Mouse (Mus musculus): ENCODE data around the gene Rrn3. TPM values are rescaled to one million over a fixed set of nuclear protein-coding genes. Genes with fewer than 3 reads are reported as not detected.

Rrn3 gene
- polyA plus RNA-seq, 1 experiment: 6.3 TPM

- Histone ChIP-seq H3K4me1 (ENCODE audit: control insufficient read depth, insufficient read depth, low read length) (no peaks in the 10 kb centered on the region), H3K4me3 (ENCODE audit: control insufficient read depth, low read depth, low read length) (no peak overlapping the region), H3K27me3 (ENCODE audit: control insufficient read depth, insufficient read depth, low read length) (no peaks in the 10 kb centered on the region), H3K36me3 (ENCODE audit: control insufficient read depth, insufficient read depth, low read length) (peaks cover 4% of the 10 kb centered on the region), H3K27ac (ENCODE audit: control insufficient read depth, insufficient read depth, low read depth, low read length) (no peak overlapping the region)
- TF ChIP-seq CTCF (IDR thresholded peaks at IDR 0.05; ENCODE audit: control insufficient read depth, insufficient read depth, insufficient replicate concordance, low read depth, low read length) (no peak), POLR2A (IDR thresholded peaks at IDR 0.05; ENCODE audit: control insufficient read depth, low read depth, low read length) (no peak)
These were observed 32.7 kb downstream of the Rrn3 start for GRCm38 (mm10) chr16:13813200-13813599.

DNA sequence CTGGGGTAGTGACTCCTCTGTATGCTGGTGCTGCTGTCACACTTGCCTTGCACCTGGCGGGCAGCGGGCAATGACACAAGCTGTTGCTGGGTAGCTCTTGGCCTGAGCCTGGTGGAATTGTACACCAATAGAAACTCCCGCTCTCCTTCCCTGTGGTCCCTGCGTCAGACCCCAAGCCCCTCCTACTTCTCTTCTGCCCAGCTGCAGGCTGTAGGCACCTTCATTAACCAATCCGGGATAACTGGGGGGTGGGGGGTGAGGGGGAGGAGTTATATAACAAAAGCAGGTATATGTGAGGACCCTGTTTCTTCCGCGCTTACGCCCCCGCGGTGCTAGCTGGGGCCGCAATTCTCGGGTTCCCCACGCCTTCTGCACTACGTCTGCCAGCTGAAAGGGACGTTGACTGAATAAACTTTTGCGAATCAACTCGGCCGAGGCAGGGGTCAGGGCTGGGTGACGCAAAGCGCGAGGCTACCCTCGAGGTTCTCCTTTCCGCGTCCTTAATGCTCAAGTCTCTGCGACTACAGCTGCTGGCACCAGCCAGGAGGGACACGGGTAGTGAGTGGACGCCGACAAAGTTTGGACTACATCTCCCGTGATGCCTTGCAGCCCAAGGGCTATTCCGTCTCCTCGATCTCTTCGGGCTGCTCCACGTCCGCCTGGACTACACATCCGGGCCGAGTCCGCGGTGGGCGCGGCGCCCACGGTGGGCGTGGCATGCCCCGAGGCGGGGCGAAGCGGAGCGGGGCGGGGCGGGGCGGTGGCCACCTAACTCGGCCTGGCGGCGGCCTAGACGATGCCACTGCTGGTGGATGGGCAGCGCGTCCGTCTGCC is 38.3 kb downstream of the Rrn3 start, which contains the start of gene Ntan1:
Gene Ntan1, plus strand, starts transcription at position 286 of the 834 bp plus-strand sequence.
- Histone ChIP-seq H3K36me3 (ENCODE audit: control insufficient read depth, insufficient read depth, low read length) (peaks cover 1% of the 10 kb centered on the region; the same call in 1 of the 2 replicates), H3K27ac (ENCODE audit: control insufficient read depth, insufficient read depth, low read depth, low read length) (peak within 1 kb of the TSS; percentile 83), H3K4me1 (ENCODE audit: control insufficient read depth, insufficient read depth, low read length) (peaks cover 7% of the 10 kb centered on the region), H3K27me3 (ENCODE audit: control insufficient read depth, insufficient read depth, low read length) (no peaks in the 10 kb centered on the region), H3K4me3 (ENCODE audit: control insufficient read depth, low read depth, low read length) (peak within 1 kb of the TSS; percentile 87)
- peak; percentile 42; the same call in 1 of the 2 replicates for TF ChIP-seq POLR2A (IDR thresholded peaks at IDR 0.05; ENCODE audit: control insufficient read depth, low read depth, low read length)
- no peak for TF ChIP-seq CTCF (IDR thresholded peaks at IDR 0.05; ENCODE audit: control insufficient read depth, insufficient read depth, insufficient replicate concordance, low read depth, low read length)

GRCm38 (mm10) chr16:13819394-13819743 is 38.9 kb downstream of the Rrn3 start:
- TF ChIP-seq POLR2A (IDR thresholded peaks at IDR 0.05; ENCODE audit: control insufficient read depth, low read depth, low read length) (no peak), CTCF (IDR thresholded peaks at IDR 0.05; ENCODE audit: control insufficient read depth, insufficient read depth, insufficient replicate concordance, low read depth, low read length) (no peak)
- Histone ChIP-seq H3K4me1 (ENCODE audit: control insufficient read depth, insufficient read depth, low read length) (peaks cover 7% of the 10 kb centered on the region), H3K4me3 (ENCODE audit: control insufficient read depth, low read depth, low read length) (peak overlapping the region; percentile 87), H3K36me3 (ENCODE audit: control insufficient read depth, insufficient read depth, low read length) (peaks cover under 1% of the 10 kb centered on the region; the same call in 1 of the 2 replicates), H3K27ac (ENCODE audit: control insufficient read depth, insufficient read depth, low read depth, low read length) (peak overlapping the region; percentile 55; the same call in 1 of the 2 replicates), H3K27me3 (ENCODE audit: control insufficient read depth, insufficient read depth, low read length) (no peaks in the 10 kb centered on the region)

GRCm38 (mm10) chr16:13819806-13820500 is 39.4 kb downstream of the Rrn3 start:
- H3K36me3 ChIP-seq (ENCODE audit: control insufficient read depth, insufficient read depth, low read length): no peaks in the 10 kb centered on the region
- H3K27ac ChIP-seq (ENCODE audit: control insufficient read depth, insufficient read depth, low read depth, low read length): no peak overlapping the region; the same call in 1 of the 2 replicates
- no peak for TF ChIP-seq CTCF (IDR thresholded peaks at IDR 0.05; ENCODE audit: control insufficient read depth, insufficient read depth, insufficient replicate concordance, low read depth, low read length)
- no peak for TF ChIP-seq POLR2A (IDR thresholded peaks at IDR 0.05; ENCODE audit: control insufficient read depth, low read depth, low read length)
- no peaks in the 10 kb centered on the region for H3K27me3 ChIP-seq (ENCODE audit: control insufficient read depth, insufficient read depth, low read length)
- peaks cover 7% of the 10 kb centered on the region for H3K4me1 ChIP-seq (ENCODE audit: control insufficient read depth, insufficient read depth, low read length)
- peak overlapping the region; percentile 87 for H3K4me3 ChIP-seq (ENCODE audit: control insufficient read depth, low read depth, low read length)

DNA sequence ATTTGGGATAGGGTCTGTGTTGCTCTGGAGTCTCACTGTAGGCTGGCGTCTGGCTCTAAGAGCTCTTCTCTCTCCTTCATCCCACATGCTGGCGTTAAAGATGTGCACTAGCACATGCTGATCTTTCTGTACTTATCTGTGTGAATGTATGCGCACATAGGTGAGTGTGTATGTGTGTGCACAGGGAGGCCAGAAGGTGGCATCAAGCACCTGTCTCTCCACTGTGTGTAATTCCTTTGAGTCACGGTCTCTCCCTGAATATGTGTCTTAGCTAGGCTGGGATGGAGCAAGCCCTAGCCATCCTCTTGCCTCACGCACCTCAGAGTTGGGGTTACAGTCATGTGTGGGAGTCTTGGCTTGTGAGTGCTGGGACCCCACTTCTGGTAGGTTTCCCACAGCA is 40.3 kb downstream of the Rrn3 start:
- H3K27ac ChIP-seq (ENCODE audit: control insufficient read depth, insufficient read depth, low read depth, low read length): no peak overlapping the region
- no peaks in the 10 kb centered on the region for H3K27me3 ChIP-seq (ENCODE audit: control insufficient read depth, insufficient read depth, low read length)
- H3K4me3 ChIP-seq (ENCODE audit: control insufficient read depth, low read depth, low read length): no peak overlapping the region
- H3K36me3 ChIP-seq (ENCODE audit: control insufficient read depth, insufficient read depth, low read length): no peaks in the 10 kb centered on the region
- TF ChIP-seq CTCF (IDR thresholded peaks at IDR 0.05; ENCODE audit: control insufficient read depth, insufficient read depth, insufficient replicate concordance, low read depth, low read length) (no peak), POLR2A (IDR thresholded peaks at IDR 0.05; ENCODE audit: control insufficient read depth, low read depth, low read length) (no peak)
- peaks cover 7% of the 10 kb centered on the region for H3K4me1 ChIP-seq (ENCODE audit: control insufficient read depth, insufficient read depth, low read length)

DNA sequence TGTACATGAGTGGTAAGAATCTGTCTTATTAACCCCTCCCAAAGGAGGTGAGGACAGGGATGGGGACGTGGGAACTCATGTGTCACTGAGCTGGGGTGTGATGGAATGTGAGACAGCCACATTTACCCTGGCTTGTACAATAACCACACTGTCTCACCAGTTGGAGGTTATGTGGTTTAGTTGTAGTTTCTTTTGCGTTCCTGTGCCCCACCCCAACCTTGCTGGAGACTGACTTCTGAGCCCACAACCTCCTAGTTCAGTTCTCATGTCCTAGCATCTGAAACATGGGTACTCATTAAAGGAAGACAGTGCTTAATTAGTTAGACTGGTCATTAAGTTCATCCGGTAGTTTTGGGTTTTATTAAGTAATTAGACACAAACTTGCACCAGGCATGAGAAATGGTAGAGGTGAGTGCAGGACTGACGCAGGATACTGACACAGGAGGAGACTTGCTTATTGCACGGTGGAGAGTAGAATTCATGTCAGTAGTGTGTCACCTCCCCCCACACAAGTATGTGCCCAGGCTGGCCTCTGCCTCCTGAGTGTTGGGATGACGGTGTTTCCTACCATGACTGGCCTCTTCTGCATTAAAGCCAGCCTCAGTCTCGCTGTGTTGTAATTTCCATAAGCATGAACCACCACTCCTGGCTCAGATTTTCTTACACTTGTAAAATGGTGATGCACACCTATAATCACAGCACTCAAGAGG is 45.4 kb downstream of the Rrn3 start:
- Histone ChIP-seq H3K27me3 (ENCODE audit: control insufficient read depth, insufficient read depth, low read length) (no peaks in the 10 kb centered on the region), H3K4me3 (ENCODE audit: control insufficient read depth, low read depth, low read length) (no peak overlapping the region), H3K36me3 (ENCODE audit: control insufficient read depth, insufficient read depth, low read length) (no peaks in the 10 kb centered on the region), H3K4me1 (ENCODE audit: control insufficient read depth, insufficient read depth, low read length) (no peaks in the 10 kb centered on the region), H3K27ac (ENCODE audit: control insufficient read depth, insufficient read depth, low read depth, low read length) (no peak overlapping the region)
- no peak for TF ChIP-seq POLR2A (IDR thresholded peaks at IDR 0.05; ENCODE audit: control insufficient read depth, low read depth, low read length)
- TF ChIP-seq CTCF (IDR thresholded peaks at IDR 0.05; ENCODE audit: control insufficient read depth, insufficient read depth, insufficient replicate concordance, low read depth, low read length): no peak

- no peak for TF ChIP-seq CTCF (IDR thresholded peaks at IDR 0.05; ENCODE audit: control insufficient read depth, insufficient read depth, insufficient replicate concordance, low read depth, low read length)
- TF ChIP-seq POLR2A (IDR thresholded peaks at IDR 0.05; ENCODE audit: control insufficient read depth, low read depth, low read length): no peak
- no peaks in the 10 kb centered on the region for H3K36me3 ChIP-seq (ENCODE audit: control insufficient read depth, insufficient read depth, low read length)
- no peaks in the 10 kb centered on the region for H3K27me3 ChIP-seq (ENCODE audit: control insufficient read depth, insufficient read depth, low read length)
- H3K4me1 ChIP-seq (ENCODE audit: control insufficient read depth, insufficient read depth, low read length): no peaks in the 10 kb centered on the region
- H3K27ac ChIP-seq (ENCODE audit: control insufficient read depth, insufficient read depth, low read depth, low read length): no peak overlapping the region
- no peak overlapping the region for H3K4me3 ChIP-seq (ENCODE audit: control insufficient read depth, low read depth, low read length)
These were observed 46.0 kb downstream of the Rrn3 start for GRCm38 (mm10) chr16:13826511-13826910.
